Mouse (Mus musculus) lung, adult 2 months (tissue): ENCODE results near the gene Hfe. TPM values are rescaled to one million over a fixed set of nuclear protein-coding genes. Genes with fewer than 3 reads are reported as not detected.
"Not testable (repeated sequence)": the region's sequence is repeated elsewhere in the genome, so short reads cannot be mapped to it uniquely, and the experiment has no call there.

Source experiments
- DNase-seq: peaks from one replicate; pipeline ENCODE4 v3.0.0; 2022
- H3K4me1 ChIP-seq: fragments of 200-500 bp; 2 replicates; pipeline ENCODE4 v1.6.1; 2011; ENCODE audit warnings: low read length; ENCODE audit not compliant: control insufficient read depth, insufficient read depth
- H3K4me3 ChIP-seq: fragments of 200-500 bp; replicated peaks from 2 replicates; pipeline ENCODE3; 2011; ENCODE audit warnings: low read depth, mild to moderate bottlenecking, control low read depth, low read length; ENCODE audit errors: extremely low read depth
- CTCF ChIP-seq: fragments of 200-500 bp; IDR thresholded peaks from 2 replicates; pipeline ENCODE4 v1.5.1; 2011; ENCODE audit warnings: mild to moderate bottlenecking, low read length, control low read depth; ENCODE audit not compliant: insufficient read depth
- POLR2A ChIP-seq: fragments of 200-500 bp; IDR thresholded peaks from 2 replicates; pipeline ENCODE4 v1.6.1; 2011; ENCODE audit warnings: low read depth, mild to moderate bottlenecking, control low read depth, low read length, borderline replicate concordance; ENCODE audit errors: extremely low read depth
- WGBS: fragments of 180-500 bp; shearing (Covaris S2); methylation state at CpG from one replicate; pipeline ENCODE4 v1.1.7; 2018; 5-methylcytosine and 5-hydroxymethylcytosine counted together
- polyA plus RNA-seq: library from polyadenylated mRNA; depleted of rRNA; stranded (reverse); fragments of >200 nt; gene quantifications from 2 replicates; pipeline ENCODE4 v1.2.3, GENCODE M21; 2012; rRNA removed

Gene Hfe
- polyA plus RNA-seq = 21.3 and 24.2 TPM in 2 replicates

- no peak for TF ChIP-seq CTCF
- peak; percentile 72; the same call in 1 of the 2 replicates for TF ChIP-seq POLR2A
- WGBS = 1% methylated on average over 17 of the region's 17 CpGs
- DNase-seq = peak; percentile 64
- peak within 1 kb of the TSS; percentile 74 for H3K4me3 ChIP-seq
- peaks cover 2% of the 10 kb centered on the region; the same call in 1 of the 2 replicates for H3K4me1 ChIP-seq
Measured at GRCm38 (mm10) chr13:23710374-23711089, at the start of gene Hfe. Gene Hfe (minus strand): TSS chr13:23710854.

DNA sequence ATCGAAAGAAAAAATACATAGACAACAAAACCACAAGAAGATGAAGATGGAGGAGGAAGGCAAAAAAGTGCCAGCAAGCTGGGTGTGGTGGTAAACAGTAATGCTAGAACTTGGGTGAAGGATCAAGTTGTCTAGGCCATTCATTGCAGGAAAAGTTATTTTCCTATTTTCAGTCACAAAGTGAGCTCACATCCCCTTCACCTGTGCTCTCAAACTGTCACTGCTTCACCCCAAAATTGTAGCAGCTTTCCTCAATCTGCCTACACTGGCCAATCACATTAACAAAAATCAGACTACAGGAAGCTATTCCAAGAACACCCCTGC lies 49.2 kb upstream of the Hfe start:
- 39% methylated on average over 1 of the region's 1 CpGs for WGBS
- DNase-seq = no peak
- TF ChIP-seq CTCF (no peak), POLR2A (no peak)
- Histone ChIP-seq H3K4me3 (no peak overlapping the region), H3K4me1 (peaks cover 2% of the 10 kb centered on the region)

- 86% methylated on average over 3 of the region's 3 CpGs for WGBS
- no peak overlapping the region for H3K4me3 ChIP-seq
- TF ChIP-seq POLR2A (no peak), CTCF (no peak)
- DNase-seq = no peak
- peaks cover 2% of the 10 kb centered on the region for H3K4me1 ChIP-seq
Measured at GRCm38 (mm10) chr13:23759251-23759771, 48.7 kb upstream of the Hfe start.

DNA sequence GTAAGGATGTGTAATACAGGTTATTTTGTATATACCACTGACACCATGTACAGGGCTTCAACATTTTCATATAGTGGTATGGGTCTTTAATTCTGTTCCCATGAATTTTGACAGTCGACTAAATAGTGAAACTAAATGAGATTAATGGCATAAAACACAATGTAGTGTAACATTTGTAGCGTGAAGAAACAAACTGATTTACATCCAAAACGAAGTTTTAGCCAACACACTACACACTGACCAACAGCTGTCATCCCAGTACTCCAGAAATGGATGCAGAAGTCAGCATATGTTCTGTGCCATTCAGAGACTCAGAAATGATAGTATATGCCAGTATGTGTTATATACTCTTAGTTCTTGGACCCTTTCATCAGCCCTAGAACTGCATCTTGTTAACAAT lies 47.3 kb upstream of the Hfe start:
- Histone ChIP-seq H3K4me3 (no peak overlapping the region), H3K4me1 (peaks cover 2% of the 10 kb centered on the region)
- WGBS = 40% methylated on average over 3 of the region's 3 CpGs
- TF ChIP-seq CTCF = no peak
- no peak for DNase-seq

DNA sequence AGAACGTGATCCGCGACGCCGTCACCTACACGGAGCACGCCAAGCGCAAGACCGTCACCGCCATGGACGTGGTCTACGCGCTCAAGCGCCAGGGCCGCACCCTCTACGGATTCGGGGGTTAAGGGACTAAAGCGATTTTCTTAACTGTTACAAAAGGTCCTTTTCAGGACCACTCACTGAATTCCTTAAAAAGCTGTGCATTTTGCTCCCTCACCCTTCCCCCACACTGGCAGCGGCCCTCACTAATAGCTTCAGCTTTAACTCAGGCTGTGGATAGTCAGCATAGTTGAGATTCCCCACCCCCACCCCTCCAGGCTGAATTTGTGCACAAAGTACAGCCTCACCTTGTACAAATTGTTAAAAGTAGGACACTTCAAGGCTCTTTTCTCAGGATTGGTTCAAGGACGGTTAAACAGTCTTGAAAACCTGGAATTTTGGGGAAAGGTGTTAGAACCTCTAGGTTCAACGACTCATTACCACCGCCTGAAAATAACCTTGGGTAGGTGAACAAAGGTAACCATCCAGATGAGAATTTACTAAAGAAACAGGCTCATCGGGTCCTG lies 46.6 kb upstream of the Hfe start:
- WGBS = 2% methylated on average over 18 of the region's 23 CpGs
- Histone ChIP-seq H3K4me3 (peak overlapping the region; percentile 18), H3K4me1 (peaks cover 2% of the 10 kb centered on the region)
- DNase-seq = no peak
- no peak for TF ChIP-seq POLR2A
- no peak for TF ChIP-seq CTCF

DNA sequence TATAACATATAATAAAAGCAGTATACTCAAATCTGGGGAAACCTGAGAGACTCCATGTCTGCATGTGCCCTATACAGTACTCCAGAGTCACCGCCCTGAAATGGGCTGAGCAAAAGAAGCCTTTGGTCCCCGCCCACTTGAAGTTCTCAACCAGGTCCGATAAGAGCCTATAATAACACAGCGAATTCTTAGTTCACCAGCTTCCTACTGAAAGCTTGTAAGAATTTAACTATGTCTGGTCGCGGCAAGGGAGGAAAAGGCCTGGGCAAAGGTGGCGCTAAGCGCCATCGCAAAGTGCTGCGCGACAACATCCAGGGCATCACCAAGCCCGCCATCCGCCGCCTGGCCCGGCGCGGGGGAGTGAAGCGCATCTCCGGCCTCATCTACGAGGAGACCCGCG lies 46.1 kb upstream of the Hfe start, which contains the start of gene Hist1h4b:
Gene Hist1h4b (plus strand): TSS at position 224 of the 400 bp plus-strand sequence.
- peak; percentile 75 for DNase-seq
- Histone ChIP-seq H3K4me3 (peak within 1 kb of the TSS; percentile 18), H3K4me1 (peaks cover 2% of the 10 kb centered on the region)
- under 1% methylated on average over 20 of the region's 22 CpGs for WGBS
- TF ChIP-seq POLR2A (peak; percentile 85; the same call in 1 of the 2 replicates), CTCF (no peak)

GRCm38 (mm10) chr13:23755000-23755399 lies 44.3 kb upstream of the Hfe start:
- H3K4me1 ChIP-seq = no peaks in the 10 kb centered on the region; the same call in none of the 2 replicates
- H3K4me3 ChIP-seq = no peak overlapping the region
- TF ChIP-seq CTCF (no peak), POLR2A (no peak)
- DNase-seq = no peak

DNA sequence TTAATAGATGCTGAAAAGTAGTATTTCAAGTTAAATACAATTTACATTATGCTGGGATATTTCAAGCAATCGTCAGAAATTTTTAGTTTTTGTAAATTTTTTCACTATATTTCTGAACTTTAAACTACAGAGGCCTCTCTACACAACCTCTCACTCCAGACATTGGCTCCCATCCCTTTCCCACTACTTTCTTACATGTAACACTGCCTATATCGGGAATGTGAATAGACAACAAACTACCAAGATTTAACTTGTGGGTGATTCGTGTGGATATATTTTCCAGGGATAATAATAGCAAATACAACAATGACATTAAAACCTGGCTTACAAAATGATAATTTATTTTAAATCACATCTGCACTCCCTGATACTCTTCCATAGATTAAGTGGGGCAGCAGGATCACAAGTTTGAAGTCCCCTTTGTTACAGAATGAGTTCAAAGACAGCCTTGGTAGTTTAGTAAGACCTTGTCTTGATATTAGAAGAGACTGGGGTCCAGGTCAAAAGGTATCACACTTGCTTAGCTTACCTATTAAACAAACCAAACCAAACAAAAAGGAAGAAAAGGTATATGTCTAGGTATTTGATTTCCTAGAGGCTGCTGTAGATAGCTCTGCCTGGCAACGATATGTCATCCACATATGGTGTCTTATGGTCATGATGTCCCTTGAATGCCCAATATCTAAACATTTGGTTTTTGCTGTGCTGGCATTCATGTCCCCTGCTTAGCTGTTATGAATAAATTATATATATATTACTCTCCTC lies 42.8 kb upstream of the Hfe start:
- WGBS = 49% methylated on average over 4 of the region's 4 CpGs
- TF ChIP-seq POLR2A = no peak
- TF ChIP-seq CTCF = no peak
- Histone ChIP-seq H3K4me3 (no peak overlapping the region), H3K4me1 (no peaks in the 10 kb centered on the region; the same call in none of the 2 replicates)
- no peak for DNase-seq

DNA sequence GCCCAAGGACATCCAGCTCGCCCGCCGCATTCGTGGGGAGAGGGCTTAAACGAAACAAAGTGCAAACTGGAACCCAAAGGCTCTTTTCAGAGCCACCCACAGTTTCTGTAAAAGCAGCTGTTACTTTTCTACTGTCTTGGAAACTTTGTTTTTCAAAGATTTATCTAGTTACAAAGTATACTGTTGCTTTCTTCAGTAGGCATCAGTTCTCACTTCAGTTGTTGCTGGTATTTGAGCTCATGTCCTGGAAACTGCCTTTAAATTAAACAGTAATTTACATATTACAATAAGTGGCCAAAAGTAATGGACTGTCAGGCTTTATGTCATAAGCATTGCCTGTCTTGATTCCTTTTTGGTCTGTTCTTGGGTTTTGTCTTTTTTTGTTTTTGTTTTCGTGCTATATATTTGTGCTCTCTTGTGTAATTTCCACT lies 42.1 kb upstream of the Hfe start:
- TF ChIP-seq CTCF = no peak
- no peak for TF ChIP-seq POLR2A
- WGBS = 15% methylated on average over 6 of the region's 6 CpGs
- Histone ChIP-seq H3K4me1 (no peaks in the 10 kb centered on the region; the same call in none of the 2 replicates), H3K4me3 (no peak overlapping the region)
- no peak for DNase-seq

- peak within 1 kb of the TSS; percentile 16 for H3K4me3 ChIP-seq
- peak; percentile 68 for DNase-seq
- WGBS = 3% methylated on average over 18 of the region's 47 CpGs
- not testable (repeated sequence) for H3K4me1 ChIP-seq
Measured at GRCm38 (mm10) chr13:23752067-23752741, 41.5 kb upstream of the Hfe start, which contains the start of gene Hist1h3b. Gene Hist1h3b (plus strand): TSS chr13:23752267.
